Mouse (Mus musculus) lung, postnatal 0 days (tissue): ENCODE results near the gene Tpgs1. TPM values are rescaled to one million over a fixed set of nuclear protein-coding genes. Genes with fewer than 3 reads are reported as not detected.
A peak's percentile ranks its signal among the peaks of the same experiment; 100 is the strongest.

Experiments used
- ATAC-seq: fragments of 200-750 bp; cut with Nextera tagmentation; 2 replicates; pipeline ENCODE4 v1.8.0; 2017; ENCODE audit warnings: moderate library complexity
- DNase-seq: peaks from one replicate; pipeline ENCODE4 v3.0.0-alpha.2; 2016; ENCODE audit warnings: low spot score
- H3K27ac ChIP-seq: fragments of 300-500 bp; sonication (generic); 2 replicates; pipeline ENCODE4 v1.5.1; 2014; ENCODE audit warnings: antibody characterized with exemption, mild to moderate bottlenecking, low read length, mixed read lengths
- H3K27me3 ChIP-seq: fragments of 300-500 bp; sonication (generic); replicated peaks from 2 replicates; pipeline ENCODE4 v1.6.1; 2014; ENCODE audit warnings: low read length, mixed read lengths; ENCODE audit not compliant: insufficient read depth
- H3K36me3 ChIP-seq: fragments of 300-500 bp; sonication (generic); 2 replicates; pipeline ENCODE4 v1.6.1; 2014; ENCODE audit warnings: low read length, mixed read lengths; ENCODE audit not compliant: insufficient read depth
- H3K4me1 ChIP-seq: fragments of 300-500 bp; sonication (generic); 2 replicates; pipeline ENCODE4 v1.6.1; 2014; ENCODE audit warnings: antibody characterized with exemption, low read depth, low read length, mixed read lengths; ENCODE audit not compliant: insufficient read depth
- H3K4me2 ChIP-seq: fragments of 300-500 bp; sonication (generic); replicated peaks from 2 replicates; pipeline ENCODE4 v1.6.1; 2014; ENCODE audit warnings: low read depth, mild to moderate bottlenecking, low read length, moderate library complexity, mixed read lengths
- H3K4me3 ChIP-seq: fragments of 300-500 bp; sonication (generic); 2 replicates; pipeline ENCODE4 v1.5.1; 2014; ENCODE audit warnings: low read depth, low read length
- H3K9ac ChIP-seq: fragments of 300-500 bp; sonication (generic); replicated peaks from 2 replicates; pipeline ENCODE4 v1.6.1; 2014; ENCODE audit warnings: low read depth, mild to moderate bottlenecking
- H3K9me3 ChIP-seq: fragments of 300-500 bp; sonication (generic); 2 replicates; pipeline ENCODE4 v1.6.1; 2016; ENCODE audit warnings: low read length, mixed read lengths
- CTCF ChIP-seq: IDR thresholded peaks from 2 replicates; pipeline ENCODE4 v1.5.1; 2016; ENCODE audit warnings: antibody characterized with exemption, mild to moderate bottlenecking
- EP300 ChIP-seq: IDR thresholded peaks from 2 replicates; pipeline ENCODE4 v1.6.1; 2016; ENCODE audit warnings: antibody characterized with exemption, mild to moderate bottlenecking, control low read depth
- WGBS: fragments of 180-500 bp; shearing (Covaris S2); extraction: QIAGEN DNeasy Blood & Tissue Kit; methylation state at CpG from one replicate; pipeline ENCODE4 v1.1.7; 2014; 5-methylcytosine and 5-hydroxymethylcytosine counted together
- polyA plus RNA-seq: library from polyadenylated mRNA; unstranded; fragments of >200 nt; fragmentation: Nextera tagmentation; extraction: Ambion mirVana; gene quantifications from 2 replicates; pipeline ENCODE4 v1.2.1, GENCODE M21; 2015

Tpgs1 gene
- polyA plus RNA-seq, 1 experiment from 2014 or later = 71.2 TPM

- no peaks in the 10 kb centered on the region for H3K9me3 ChIP-seq
- ATAC-seq (no peak), DNase-seq (no peak)
- no peak overlapping the region for H3K27ac ChIP-seq
- TF ChIP-seq CTCF = no peak
- no peak for TF ChIP-seq EP300
- H3K4me1 ChIP-seq = peaks cover 10% of the 10 kb centered on the region; the same call in 1 of the 2 replicates
- no peak overlapping the region for H3K9ac ChIP-seq
- H3K36me3 ChIP-seq = no peaks in the 10 kb centered on the region
- H3K4me3 ChIP-seq = no peak overlapping the region
- 59% methylated on average over 6 of the region's 6 CpGs for WGBS
- no peak overlapping the region for H3K4me2 ChIP-seq
- H3K27me3 ChIP-seq = no peaks in the 10 kb centered on the region
These were observed 2.4 kb downstream of the Tpgs1 start for GRCm38 (mm10) chr10:79671396-79672087.

- no peaks in the 10 kb centered on the region for H3K9me3 ChIP-seq
- peaks cover 10% of the 10 kb centered on the region; the same call in 1 of the 2 replicates for H3K4me1 ChIP-seq
- no peak for ATAC-seq
- no peaks in the 10 kb centered on the region for H3K36me3 ChIP-seq
- H3K4me2 ChIP-seq = no peak overlapping the region
- no peaks in the 10 kb centered on the region for H3K27me3 ChIP-seq
- no peak overlapping the region for H3K9ac ChIP-seq
- no peak for DNase-seq
- TF ChIP-seq CTCF (peak; percentile 30; the same call in 1 of the 2 replicates), EP300 (no peak)
- 53% methylated on average over 3 of the region's 3 CpGs for WGBS
- H3K4me3 ChIP-seq = no peak overlapping the region
- H3K27ac ChIP-seq = no peak overlapping the region
These were observed 2.9 kb downstream of the Tpgs1 start for GRCm38 (mm10) chr10:79672088-79672455.

- WGBS = 80% methylated on average over 3 of the region's 3 CpGs
- H3K9ac ChIP-seq = no peak overlapping the region
- H3K36me3 ChIP-seq = no peaks in the 10 kb centered on the region
- ATAC-seq (no peak), DNase-seq (no peak)
- H3K27ac ChIP-seq = no peak overlapping the region
- H3K27me3 ChIP-seq = no peaks in the 10 kb centered on the region
- H3K4me3 ChIP-seq = no peak overlapping the region
- peaks cover 10% of the 10 kb centered on the region; the same call in 1 of the 2 replicates for H3K4me1 ChIP-seq
- no peaks in the 10 kb centered on the region for H3K9me3 ChIP-seq
- no peak overlapping the region for H3K4me2 ChIP-seq
- TF ChIP-seq CTCF = no peak
- no peak for TF ChIP-seq EP300
These were observed 3.9 kb downstream of the Tpgs1 start for GRCm38 (mm10) chr10:79673054-79673453.

- no peak overlapping the region for H3K27ac ChIP-seq
- no peaks in the 10 kb centered on the region for H3K27me3 ChIP-seq
- ATAC-seq = peak; percentile 16; the same call in 1 of the 2 replicates
- no peak overlapping the region for H3K9ac ChIP-seq
- H3K4me1 ChIP-seq = peaks cover 2% of the 10 kb centered on the region; the same call in 1 of the 2 replicates
- H3K9me3 ChIP-seq = no peaks in the 10 kb centered on the region
- TF ChIP-seq CTCF (peak; percentile 9; the same call in 1 of the 2 replicates), EP300 (no peak)
- no peak overlapping the region for H3K4me2 ChIP-seq
- DNase-seq = no peak
- no peak overlapping the region for H3K4me3 ChIP-seq
- 54% methylated on average over 39 of the region's 44 CpGs for WGBS
- H3K36me3 ChIP-seq = no peaks in the 10 kb centered on the region
These were observed 6.3 kb downstream of the Tpgs1 start for GRCm38 (mm10) chr10:79675346-79676035.

- peak; percentile 65 for DNase-seq
- TF ChIP-seq EP300 = no peak
- TF ChIP-seq CTCF = no peak
- H3K4me3 ChIP-seq = peak overlapping the region; percentile 79
- H3K27ac ChIP-seq = peak overlapping the region; percentile 80
- 27% methylated on average over 11 of the region's 11 CpGs for WGBS
- H3K4me1 ChIP-seq = peaks cover 14% of the 10 kb centered on the region; the same call in 1 of the 2 replicates
- H3K36me3 ChIP-seq = peaks cover 11% of the 10 kb centered on the region; the same call in 1 of the 2 replicates
- H3K9me3 ChIP-seq = no peaks in the 10 kb centered on the region
- H3K4me2 ChIP-seq = peak overlapping the region; percentile 92
- no peaks in the 10 kb centered on the region for H3K27me3 ChIP-seq
- H3K9ac ChIP-seq = no peak overlapping the region
- peak; percentile 2 for ATAC-seq
These were observed 11.7 kb downstream of the Tpgs1 start for GRCm38 (mm10) chr10:79680606-79681495.
